Mouse (Mus musculus) liver, embryonic 11.5 days (tissue): ENCODE measurements around the gene Wnt2. TPM values are rescaled to one million over a fixed set of nuclear protein-coding genes. Genes with fewer than 3 reads are reported as not detected.

Experiments used
- ATAC-seq: fragments of 200-750 bp; cut with Nextera tagmentation; replicated peaks from 2 replicates; pipeline ENCODE4 v1.8.0; 2017; ENCODE audit warnings: moderate number of reproducible peaks, mild to moderate bottlenecking, moderate TSS enrichment, moderate library complexity; ENCODE audit not compliant: low FRiP score
- DNase-seq: peaks from one replicate; pipeline ENCODE4 v3.0.0-alpha.2; 2017; ENCODE audit warnings: low spot score
- H3K27ac ChIP-seq: fragments of 300-500 bp; sonication (generic); 2 replicates; pipeline ENCODE4 v1.5.1; 2014; ENCODE audit warnings: mild to moderate bottlenecking, low read depth, low read length, control low read depth
- H3K27me3 ChIP-seq: fragments of 300-500 bp; sonication (generic); replicated peaks from 2 replicates; pipeline ENCODE4 v1.6.1; 2014; ENCODE audit warnings: low read length, mixed read lengths; ENCODE audit not compliant: control insufficient read depth, insufficient read depth
- H3K36me3 ChIP-seq: fragments of 300-500 bp; sonication (generic); 2 replicates; pipeline ENCODE4 v1.6.1; 2014; ENCODE audit warnings: mild to moderate bottlenecking, low read length, moderate library complexity, mixed read lengths; ENCODE audit not compliant: control insufficient read depth, insufficient read depth
- H3K4me1 ChIP-seq: fragments of 300-500 bp; sonication (generic); replicated peaks from 2 replicates; pipeline ENCODE4 v1.6.1; 2014; ENCODE audit warnings: low read length, mixed read lengths; ENCODE audit not compliant: control insufficient read depth, insufficient read depth
- H3K4me2 ChIP-seq: fragments of 300-500 bp; sonication (generic); 2 replicates; pipeline ENCODE4 v1.6.1; 2014; ENCODE audit warnings: mild to moderate bottlenecking, control low read depth, moderate library complexity
- H3K4me3 ChIP-seq: fragments of 300-500 bp; sonication (generic); 2 replicates; pipeline ENCODE4 v1.5.1; 2014; ENCODE audit warnings: low read depth, low read length, control low read depth
- H3K9ac ChIP-seq: fragments of 300-500 bp; sonication (generic); 2 replicates; pipeline ENCODE4 v1.6.1; 2014; ENCODE audit warnings: low read depth, low read length, control low read depth
- H3K9me3 ChIP-seq: fragments of 300-500 bp; sonication (generic); 2 replicates; pipeline ENCODE4 v1.6.1; 2016; ENCODE audit warnings: low read length, inconsistent platforms, mixed read lengths; ENCODE audit not compliant: control insufficient read depth
- WGBS: fragments of 180-500 bp; shearing (Covaris S2); extraction: QIAGEN DNeasy Blood & Tissue Kit; methylation state at CpG from one replicate; pipeline ENCODE4 v1.1.7; 2014; 5-methylcytosine and 5-hydroxymethylcytosine counted together
- polyA plus RNA-seq: library from polyadenylated mRNA; unstranded; fragments of >200 nt; fragmentation: Nextera tagmentation; extraction: Ambion mirVana; gene quantifications from 2 replicates; pipeline ENCODE4 v1.2.1, GENCODE M21; 2014

Gene Wnt2
- polyA plus RNA-seq, 1 experiment from 2014 or later = 7.8 TPM

DNA sequence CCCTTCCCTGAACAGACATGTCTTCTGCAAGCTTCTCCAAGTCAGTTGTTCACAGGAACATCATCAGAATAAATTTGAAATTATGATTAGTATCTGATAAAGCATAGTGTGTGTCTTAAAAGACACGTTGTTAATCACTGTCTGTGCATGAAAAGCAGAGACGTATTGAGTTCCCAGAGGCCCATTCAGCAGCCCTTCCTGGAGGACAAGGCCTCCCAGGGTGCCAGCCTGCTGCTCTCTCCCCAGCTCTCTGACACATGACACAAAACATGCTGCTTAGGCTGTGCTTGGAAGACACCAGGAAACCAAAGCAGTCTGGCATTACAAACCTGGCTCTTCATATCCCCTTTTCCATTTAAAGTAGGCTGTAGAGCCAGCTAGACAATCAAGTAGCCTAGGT lies 88.5 kb downstream of the Wnt2 start:
- H3K27me3 ChIP-seq = no peaks in the 10 kb centered on the region
- no peak overlapping the region for H3K27ac ChIP-seq
- H3K36me3 ChIP-seq = no peaks in the 10 kb centered on the region
- no peak overlapping the region for H3K4me2 ChIP-seq
- H3K4me1 ChIP-seq = peaks cover 16% of the 10 kb centered on the region
- H3K9ac ChIP-seq = no peak overlapping the region
- no peak for ATAC-seq
- DNase-seq = no peak
- WGBS = 43% methylated on average over 2 of the region's 2 CpGs
- H3K9me3 ChIP-seq = no peaks in the 10 kb centered on the region
- H3K4me3 ChIP-seq = no peak overlapping the region

Other genes starting within 250 kb of the Wnt2 start
- gene Asz1, start 78.5 kb upstream of the Wnt2 start, polyA plus RNA-seq = 0.34 TPM in 1 of 2 replicates, not detected in the other
- 0.03 and 0.04 TPM in 2 replicates for gene Cftr, start 140.1 kb upstream of the Wnt2 start, polyA plus RNA-seq